Mouse (Mus musculus): ENCODE measurements around the gene Angptl8. TPM values are rescaled to one million over a fixed set of nuclear protein-coding genes. Genes with fewer than 3 reads are reported as not detected.
A peak's percentile ranks its signal among the peaks of the same experiment; 100 is the strongest.

The Angptl8 gene
- polyA plus RNA-seq, 1 experiment from 2014 or later, result 17.3 TPM

DNA sequence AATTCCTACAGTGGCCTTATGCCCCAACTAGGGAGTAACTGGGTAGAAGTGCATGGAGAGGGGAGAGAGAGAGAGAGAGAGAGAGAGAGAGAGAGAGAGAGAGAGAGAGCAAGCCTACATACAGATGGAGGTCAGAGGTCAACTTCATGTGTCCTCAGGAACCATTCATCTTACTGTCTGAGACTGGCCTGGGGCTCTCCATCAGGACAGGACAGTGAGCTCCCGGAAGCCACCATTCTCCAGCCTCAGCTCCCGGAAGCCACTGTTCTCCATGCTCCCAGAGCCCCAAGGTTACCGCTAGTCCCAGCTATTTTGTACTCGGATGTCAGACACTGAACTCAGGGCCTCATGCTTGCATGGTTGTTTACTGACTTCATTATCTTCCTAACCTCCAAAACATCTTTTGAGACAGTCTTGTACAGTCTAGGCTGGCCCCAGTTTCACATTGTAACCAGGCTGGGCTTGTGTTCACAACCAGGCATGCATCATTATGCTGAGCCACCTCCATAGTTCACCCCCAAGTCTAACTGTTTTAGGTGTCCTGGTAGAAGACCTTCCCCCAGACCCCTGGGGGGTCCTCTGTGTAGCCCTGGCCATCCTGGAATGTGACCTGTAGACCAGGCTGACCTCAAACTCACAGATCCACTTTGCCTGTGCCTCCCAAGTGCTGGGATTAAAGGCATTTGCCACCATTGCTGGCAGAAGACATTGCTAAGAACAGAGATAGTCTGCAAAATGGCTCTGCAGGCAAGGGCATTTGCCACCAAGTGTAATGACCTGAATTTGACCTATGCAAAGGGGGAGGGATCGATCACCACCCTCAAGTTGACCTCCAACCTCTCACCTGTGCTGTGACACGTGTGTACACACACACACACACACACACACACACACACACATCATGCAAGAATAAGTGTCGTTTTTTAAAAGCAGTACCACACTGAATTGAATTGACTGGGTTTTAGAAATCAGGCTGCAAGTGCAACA lies 14.7 kb downstream of the Angptl8 start:
- Histone ChIP-seq H3K27ac (ENCODE audit: low read length) (0 out of 2 replicates have a peak overlapping the region, but pooled peaks have one; percentile 22), H3K36me3 (ENCODE audit: control insufficient read depth, insufficient read depth, low read length) (no peaks in the 10 kb centered on the region), H3K4me1 (ENCODE audit: control insufficient read depth, insufficient read depth, low read length) (peaks cover 20% of the 10 kb centered on the region), H3K27me3 (replicated peaks; ENCODE audit: control insufficient read depth, insufficient read depth, low read length) (no peaks in the 10 kb centered on the region), H3K9ac (ENCODE audit: low read depth, low read length) (0 out of 2 replicates have a peak overlapping the region, but pooled peaks have one; percentile 30), H3K4me3 (ENCODE audit: low read length) (no peak overlapping the region), H3K4me2 (ENCODE audit: low read depth, low read length) (no peak overlapping the region), H3K9me3 (ENCODE audit: control insufficient read depth, low read length) (no peaks in the 10 kb centered on the region)
- 67% methylated on average over 7 of the region's 7 CpGs for WGBS
- ATAC-seq, result no peak

DNA sequence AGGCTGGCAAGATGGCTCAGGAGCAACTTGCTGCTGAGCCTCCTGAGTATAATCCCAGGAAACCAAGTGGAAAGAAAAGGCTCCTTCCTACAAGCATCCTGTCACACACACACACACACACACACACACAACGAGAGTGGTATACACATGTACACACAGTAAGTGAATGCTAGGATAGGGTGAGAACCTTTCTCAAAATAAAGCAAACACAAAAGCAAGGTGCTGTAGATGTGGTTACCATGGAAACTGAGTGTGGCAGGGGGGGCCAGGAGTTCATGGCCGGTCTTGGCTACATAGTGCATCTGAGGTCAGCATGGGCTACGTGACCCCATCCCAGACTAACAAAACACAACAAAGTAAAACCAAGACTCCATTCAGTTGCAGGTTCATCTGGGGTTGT lies 15.8 kb downstream of the Angptl8 start:
- WGBS, result 62% methylated on average over 3 of the region's 3 CpGs
- Histone ChIP-seq H3K9me3 (ENCODE audit: control insufficient read depth, low read length) (no peaks in the 10 kb centered on the region), H3K27me3 (replicated peaks; ENCODE audit: control insufficient read depth, insufficient read depth, low read length) (no peaks in the 10 kb centered on the region), H3K4me1 (ENCODE audit: control insufficient read depth, insufficient read depth, low read length) (peaks cover 19% of the 10 kb centered on the region), H3K9ac (ENCODE audit: low read depth, low read length) (no peak overlapping the region), H3K4me2 (ENCODE audit: low read depth, low read length) (peak overlapping the region; percentile 94; the same call in 1 of the 2 replicates), H3K36me3 (ENCODE audit: control insufficient read depth, insufficient read depth, low read length) (no peaks in the 10 kb centered on the region), H3K4me3 (ENCODE audit: low read length) (peak overlapping the region; percentile 82; the same call in 1 of the 2 replicates), H3K27ac (ENCODE audit: low read length) (no peak overlapping the region)
- no peak for ATAC-seq

- 1% methylated on average over 68 of the region's 68 CpGs for WGBS
- peaks cover 18% of the 10 kb centered on the region; the same call in 1 of the 2 replicates for H3K4me1 ChIP-seq (ENCODE audit: control insufficient read depth, insufficient read depth, low read length)
Measured at GRCm38 (mm10) chr9:21852128-21853091, 17.1 kb downstream of the Angptl8 start, which contains the start of gene Dock6. Gene Dock6 (minus strand): TSS chr9:21852635.

GRCm38 (mm10) chr9:21853961-21854360 lies 18.7 kb downstream of the Angptl8 start:
- Histone ChIP-seq H3K36me3 (ENCODE audit: control insufficient read depth, insufficient read depth, low read length) (no peaks in the 10 kb centered on the region), H3K4me3 (ENCODE audit: low read length) (no peak overlapping the region), H3K27me3 (replicated peaks; ENCODE audit: control insufficient read depth, insufficient read depth, low read length) (no peaks in the 10 kb centered on the region), H3K9me3 (ENCODE audit: control insufficient read depth, low read length) (no peaks in the 10 kb centered on the region), H3K4me1 (ENCODE audit: control insufficient read depth, insufficient read depth, low read length) (peaks cover 6% of the 10 kb centered on the region; the same call in 1 of the 2 replicates), H3K27ac (ENCODE audit: low read length) (no peak overlapping the region), H3K4me2 (ENCODE audit: low read depth, low read length) (no peak overlapping the region), H3K9ac (ENCODE audit: low read depth, low read length) (no peak overlapping the region)
- no peak for ATAC-seq
- 74% methylated on average over 5 of the region's 5 CpGs for WGBS

More at GRCm38 (mm10) chr9:21852128-21853091, 17.1 kb downstream of the Angptl8 start, which contains the start of gene Dock6:
- Histone ChIP-seq H3K9ac (ENCODE audit: low read depth, low read length) (peak within 1 kb of the TSS; percentile 85), H3K4me3 (ENCODE audit: low read length) (peak within 1 kb of the TSS; percentile 82), H3K27ac (ENCODE audit: low read length) (peak within 1 kb of the TSS; percentile 47), H3K27me3 (replicated peaks; ENCODE audit: control insufficient read depth, insufficient read depth, low read length) (no peaks in the 10 kb centered on the region), H3K36me3 (ENCODE audit: control insufficient read depth, insufficient read depth, low read length) (no peaks in the 10 kb centered on the region), H3K4me2 (ENCODE audit: low read depth, low read length) (peak within 1 kb of the TSS; percentile 94), H3K9me3 (ENCODE audit: control insufficient read depth, low read length) (no peaks in the 10 kb centered on the region)
- ATAC-seq, result peak; percentile 90

DNA sequence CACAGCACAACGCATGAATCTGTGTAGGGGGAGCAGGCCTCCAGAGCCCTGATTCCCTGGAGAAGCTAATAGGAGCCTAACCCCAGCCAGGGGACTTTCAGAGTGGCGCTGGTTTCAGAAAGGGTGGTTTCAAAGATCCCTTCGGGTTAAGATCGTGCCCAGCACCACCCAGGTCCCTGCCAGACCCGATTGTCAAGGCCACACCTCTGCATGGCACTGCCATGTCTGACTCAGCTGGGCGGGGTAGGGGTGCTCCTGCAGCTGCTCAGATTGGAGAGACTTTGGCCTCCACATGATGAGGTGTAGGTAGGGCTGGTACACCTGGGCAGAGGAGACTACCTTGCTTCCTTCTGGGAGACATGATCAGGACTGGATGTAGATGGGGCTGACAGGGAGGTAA lies 19.6 kb downstream of the Angptl8 start:
- Histone ChIP-seq H3K4me1 (ENCODE audit: control insufficient read depth, insufficient read depth, low read length) (peaks cover 6% of the 10 kb centered on the region; the same call in 1 of the 2 replicates), H3K9ac (ENCODE audit: low read depth, low read length) (no peak overlapping the region), H3K4me2 (ENCODE audit: low read depth, low read length) (no peak overlapping the region), H3K27me3 (replicated peaks; ENCODE audit: control insufficient read depth, insufficient read depth, low read length) (no peaks in the 10 kb centered on the region), H3K9me3 (ENCODE audit: control insufficient read depth, low read length) (no peaks in the 10 kb centered on the region), H3K36me3 (ENCODE audit: control insufficient read depth, insufficient read depth, low read length) (no peaks in the 10 kb centered on the region), H3K4me3 (ENCODE audit: low read length) (no peak overlapping the region), H3K27ac (ENCODE audit: low read length) (0 out of 2 replicates have a peak overlapping the region, but pooled peaks have one; percentile 1)
- peak; percentile 65 for ATAC-seq
- 70% methylated on average over 6 of the region's 6 CpGs for WGBS

GRCm38 (mm10) chr9:21857501-21857900 lies 22.2 kb downstream of the Angptl8 start:
- Histone ChIP-seq H3K27ac (ENCODE audit: low read length) (peak overlapping the region; percentile 14; the same call in 1 of the 2 replicates), H3K4me3 (ENCODE audit: low read length) (no peak overlapping the region)
- WGBS, result 81% methylated on average over 2 of the region's 2 CpGs

DNA sequence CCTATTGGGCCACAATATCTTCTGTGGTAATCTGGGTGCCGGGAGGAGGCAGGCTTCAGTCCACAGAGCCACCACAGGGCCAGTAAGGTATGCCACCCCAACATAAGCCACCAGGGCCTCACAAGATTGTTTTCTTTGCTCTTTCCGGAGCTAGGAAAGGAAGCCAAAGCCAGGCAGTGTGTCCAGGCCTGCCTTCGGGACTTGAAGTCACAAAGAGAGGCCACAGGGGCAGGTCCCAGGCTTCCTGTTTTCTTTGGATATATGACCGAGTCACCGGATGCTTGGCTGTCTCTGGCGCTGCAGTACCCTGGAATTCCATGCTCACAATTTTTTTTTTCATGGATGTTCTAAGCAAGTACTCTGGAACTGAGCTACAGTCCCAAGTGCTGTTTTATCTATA lies 22.8 kb downstream of the Angptl8 start:
- H3K4me1 ChIP-seq (ENCODE audit: control insufficient read depth, insufficient read depth, low read length), result peaks cover 6% of the 10 kb centered on the region; the same call in 1 of the 2 replicates
- no peaks in the 10 kb centered on the region for H3K27me3 ChIP-seq (replicated peaks; ENCODE audit: control insufficient read depth, insufficient read depth, low read length)
- H3K36me3 ChIP-seq (ENCODE audit: control insufficient read depth, insufficient read depth, low read length), result no peaks in the 10 kb centered on the region
- no peak overlapping the region for H3K4me3 ChIP-seq (ENCODE audit: low read length)
- 59% methylated on average over 6 of the region's 6 CpGs for WGBS
- H3K27ac ChIP-seq (ENCODE audit: low read length), result peak overlapping the region; percentile 4; the same call in 1 of the 2 replicates
- no peaks in the 10 kb centered on the region for H3K9me3 ChIP-seq (ENCODE audit: control insufficient read depth, low read length)
- ATAC-seq, result no peak
- no peak overlapping the region for H3K4me2 ChIP-seq (ENCODE audit: low read depth, low read length)
- H3K9ac ChIP-seq (ENCODE audit: low read depth, low read length), result no peak overlapping the region

More at GRCm38 (mm10) chr9:21857501-21857900, 22.2 kb downstream of the Angptl8 start:
- no peak for ATAC-seq
- Histone ChIP-seq H3K36me3 (ENCODE audit: control insufficient read depth, insufficient read depth, low read length) (no peaks in the 10 kb centered on the region), H3K4me1 (ENCODE audit: control insufficient read depth, insufficient read depth, low read length) (peaks cover 6% of the 10 kb centered on the region; the same call in 1 of the 2 replicates), H3K9me3 (ENCODE audit: control insufficient read depth, low read length) (no peaks in the 10 kb centered on the region), H3K4me2 (ENCODE audit: low read depth, low read length) (no peak overlapping the region), H3K27me3 (replicated peaks; ENCODE audit: control insufficient read depth, insufficient read depth, low read length) (no peaks in the 10 kb centered on the region), H3K9ac (ENCODE audit: low read depth, low read length) (no peak overlapping the region)

DNA sequence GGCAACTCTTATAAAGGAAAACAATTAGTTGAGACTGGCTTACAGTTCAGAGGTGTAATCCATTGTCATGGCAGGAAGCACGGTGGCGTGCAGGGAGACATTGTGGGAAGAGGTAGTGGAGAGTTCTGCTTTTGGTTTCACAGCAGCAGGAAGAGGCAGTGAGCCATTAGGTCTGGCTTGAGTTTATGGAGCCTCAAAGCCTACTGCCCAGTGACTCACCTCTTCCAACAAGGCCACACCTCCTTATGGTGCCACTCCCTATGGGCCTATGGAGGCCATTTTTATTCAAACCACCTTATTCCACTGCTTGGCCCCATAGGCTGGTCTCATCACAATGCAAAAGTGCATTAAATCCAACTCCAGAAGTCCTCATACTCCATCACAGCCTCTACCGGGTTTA lies 24.3 kb downstream of the Angptl8 start:
- ATAC-seq, result no peak
- Histone ChIP-seq H3K27me3 (replicated peaks; ENCODE audit: control insufficient read depth, insufficient read depth, low read length) (no peaks in the 10 kb centered on the region), H3K4me1 (ENCODE audit: control insufficient read depth, insufficient read depth, low read length) (peaks cover 6% of the 10 kb centered on the region; the same call in 1 of the 2 replicates), H3K36me3 (ENCODE audit: control insufficient read depth, insufficient read depth, low read length) (no peaks in the 10 kb centered on the region), H3K9ac (ENCODE audit: low read depth, low read length) (no peak overlapping the region), H3K27ac (ENCODE audit: low read length) (no peak overlapping the region), H3K4me2 (ENCODE audit: low read depth, low read length) (no peak overlapping the region), H3K9me3 (ENCODE audit: control insufficient read depth, low read length) (no peaks in the 10 kb centered on the region), H3K4me3 (ENCODE audit: low read length) (no peak overlapping the region)
- 83% methylated on average over 3 of the region's 3 CpGs for WGBS

Measured in intestine, embryonic 16.5 days (tissue).